Mouse (Mus musculus): ENCODE data around the gene Spef1. TPM values are rescaled to one million over a fixed set of nuclear protein-coding genes. Genes with fewer than 3 reads are reported as not detected.

Gene Spef1
- polyA plus RNA-seq, 1 experiment from 2014 or later, result 12.5 TPM

DNA sequence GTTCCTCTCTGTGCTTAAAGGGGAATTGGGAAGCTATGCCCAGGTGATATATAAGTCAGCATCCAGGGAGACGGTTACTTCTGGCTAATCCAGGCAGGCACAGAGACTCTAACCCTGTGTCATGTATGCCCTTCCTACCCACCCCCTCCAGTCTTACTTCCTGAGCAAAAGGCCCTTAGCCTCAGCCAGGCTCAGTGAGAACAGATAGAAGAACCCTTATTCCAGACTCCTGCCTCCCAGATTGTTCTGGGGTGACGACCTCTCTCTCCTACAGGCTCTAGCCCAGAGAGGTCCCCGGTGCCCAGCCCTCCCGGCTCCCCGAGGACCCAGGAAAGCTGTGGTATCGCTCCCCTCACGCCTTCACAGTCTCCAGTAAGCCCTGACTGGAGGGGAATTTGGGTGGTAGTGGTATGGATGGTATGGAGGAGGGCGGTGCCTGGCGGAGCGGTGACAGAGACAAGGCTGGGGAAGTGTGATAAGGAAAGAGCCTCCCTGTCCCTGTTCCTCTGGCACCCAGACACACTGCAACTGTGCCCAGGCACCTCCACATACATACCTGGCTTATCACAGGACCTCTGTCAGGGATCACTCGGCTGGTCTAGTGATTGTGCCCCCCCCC is 51.5 kb downstream of the Spef1 start:
- 88% methylated on average over 11 of the region's 11 CpGs for WGBS
- no peak overlapping the region for H3K27ac ChIP-seq
- H3K27me3 ChIP-seq, result no peaks in the 10 kb centered on the region
- ATAC-seq, result no peak
- H3K9ac ChIP-seq, result no peak overlapping the region
- H3K4me3 ChIP-seq, result no peak overlapping the region
- no peak overlapping the region for H3K4me2 ChIP-seq
- no peaks in the 10 kb centered on the region for H3K9me3 ChIP-seq (replicated peaks)
- no peaks in the 10 kb centered on the region for H3K4me1 ChIP-seq
- H3K36me3 ChIP-seq (ENCODE audit: poor library complexity, severe bottlenecking), result no peaks in the 10 kb centered on the region

DNA sequence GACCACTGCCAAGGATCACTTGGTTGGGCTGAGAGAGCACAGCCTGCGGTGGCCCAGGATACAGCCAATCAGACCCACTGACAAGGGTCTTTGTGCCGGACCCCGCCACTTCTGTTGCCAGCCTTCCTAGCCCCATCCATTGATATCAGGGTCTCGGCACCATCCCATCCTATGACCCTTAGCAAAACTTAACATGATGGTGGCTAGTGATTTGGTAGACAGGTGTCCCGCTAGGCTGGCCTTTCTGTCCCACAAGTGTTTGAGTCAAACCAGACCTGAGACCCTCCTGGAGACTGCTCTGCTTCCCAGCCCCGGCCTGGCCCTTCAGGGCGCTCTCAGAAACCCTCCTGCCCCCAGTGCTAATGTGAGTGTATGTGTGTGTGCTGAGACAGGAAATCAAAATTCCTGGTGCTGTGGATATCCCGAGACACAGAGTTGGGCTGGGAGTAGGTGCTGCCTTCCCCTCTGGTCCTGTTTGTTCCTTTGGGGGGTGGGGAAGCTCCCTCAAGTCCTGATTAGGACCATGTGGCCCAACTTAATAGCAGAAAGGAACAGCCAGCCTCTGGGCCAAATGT is 52.2 kb downstream of the Spef1 start:
- Histone ChIP-seq H3K9me3 (replicated peaks) (no peaks in the 10 kb centered on the region), H3K4me3 (no peak overlapping the region), H3K4me2 (no peak overlapping the region), H3K36me3 (ENCODE audit: poor library complexity, severe bottlenecking) (no peaks in the 10 kb centered on the region), H3K27me3 (no peaks in the 10 kb centered on the region), H3K27ac (no peak overlapping the region), H3K9ac (no peak overlapping the region), H3K4me1 (no peaks in the 10 kb centered on the region)
- 83% methylated on average over 8 of the region's 8 CpGs for WGBS
- ATAC-seq, result no peak

DNA sequence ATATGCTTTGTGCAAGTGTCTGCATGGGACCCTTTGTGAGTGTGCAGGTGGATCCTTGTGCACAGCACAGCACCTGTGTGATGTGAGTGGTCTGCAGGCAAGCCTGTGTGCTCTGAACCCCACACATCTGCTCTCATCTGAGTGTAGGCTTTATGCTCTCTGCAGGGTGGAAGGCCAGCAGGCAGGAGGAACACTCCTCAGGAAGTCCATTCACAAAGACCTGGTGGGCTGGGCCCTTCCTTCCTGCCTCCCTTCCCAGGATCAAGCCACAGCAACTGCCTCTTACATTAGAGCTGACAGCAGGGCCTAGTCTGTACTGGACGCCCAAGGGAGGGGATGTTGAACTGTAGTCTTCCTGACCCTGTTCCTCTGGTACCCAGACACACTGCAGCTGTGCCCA is 52.7 kb downstream of the Spef1 start:
- H3K4me2 ChIP-seq, result no peak overlapping the region
- 70% methylated on average over 1 of the region's 1 CpGs for WGBS
- ATAC-seq, result no peak

GRCm38 (mm10) chr2:131132930-131133547 is 54.0 kb downstream of the Spef1 start, which contains the start of gene Gm11037:
Gene Gm11037 (plus strand): TSS chr2:131133497.
- no peak within 1 kb of the TSS for H3K27ac ChIP-seq
- H3K27me3 ChIP-seq, result no peaks in the 10 kb centered on the region
- no peaks in the 10 kb centered on the region for H3K9me3 ChIP-seq (replicated peaks)
- 86% methylated on average over 9 of the region's 9 CpGs for WGBS
- no peak within 1 kb of the TSS for H3K4me3 ChIP-seq
- no peaks in the 10 kb centered on the region for H3K36me3 ChIP-seq (ENCODE audit: poor library complexity, severe bottlenecking)
- no peak within 1 kb of the TSS for H3K9ac ChIP-seq
- ATAC-seq, result no peak
- no peaks in the 10 kb centered on the region for H3K4me1 ChIP-seq
- no peak within 1 kb of the TSS for H3K4me2 ChIP-seq

More for the DNA sequence above, 52.7 kb downstream of the Spef1 start:
- H3K4me1 ChIP-seq, result no peaks in the 10 kb centered on the region
- no peaks in the 10 kb centered on the region for H3K27me3 ChIP-seq
- no peaks in the 10 kb centered on the region for H3K9me3 ChIP-seq (replicated peaks)
- no peak overlapping the region for H3K4me3 ChIP-seq
- no peak overlapping the region for H3K9ac ChIP-seq
- no peaks in the 10 kb centered on the region for H3K36me3 ChIP-seq (ENCODE audit: poor library complexity, severe bottlenecking)
- H3K27ac ChIP-seq, result no peak overlapping the region

GRCm38 (mm10) chr2:131132111-131132888 is 54.8 kb downstream of the Spef1 start:
- no peaks in the 10 kb centered on the region for H3K36me3 ChIP-seq (ENCODE audit: poor library complexity, severe bottlenecking)
- no peak for ATAC-seq
- WGBS, result 85% methylated on average over 10 of the region's 10 CpGs

DNA sequence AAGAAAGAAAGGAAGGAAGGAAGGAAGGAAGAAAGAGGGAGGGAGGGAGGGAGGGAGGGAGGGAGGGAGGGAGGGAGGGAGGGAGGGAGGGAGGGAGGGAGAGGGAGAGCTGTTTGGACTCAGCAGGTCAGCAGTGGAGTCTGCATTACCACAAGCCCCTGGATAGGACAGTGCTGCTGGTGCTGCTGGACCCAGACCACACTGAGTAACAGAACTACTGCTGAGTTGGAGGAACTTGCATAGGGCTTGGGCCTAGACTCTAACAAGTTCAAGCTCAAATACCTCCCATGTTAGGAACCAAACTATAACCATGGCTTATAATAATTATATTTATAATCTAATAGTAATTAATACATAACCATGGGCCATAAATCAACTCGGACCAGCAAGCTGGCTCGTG is 56.2 kb downstream of the Spef1 start:
- no peaks in the 10 kb centered on the region; the same call in 1 of the 2 replicates for H3K27me3 ChIP-seq
- no peak for ATAC-seq
- peaks cover 12% of the 10 kb centered on the region for H3K4me1 ChIP-seq
- no peaks in the 10 kb centered on the region for H3K9me3 ChIP-seq (replicated peaks)
- WGBS, result 94% methylated on average over 2 of the region's 2 CpGs
- no peaks in the 10 kb centered on the region for H3K36me3 ChIP-seq (ENCODE audit: poor library complexity, severe bottlenecking)
- H3K9ac ChIP-seq, result no peak overlapping the region
- H3K4me3 ChIP-seq, result no peak overlapping the region
- H3K27ac ChIP-seq, result no peak overlapping the region
- H3K4me2 ChIP-seq, result no peak overlapping the region

More at GRCm38 (mm10) chr2:131132111-131132888, 54.8 kb downstream of the Spef1 start:
- Histone ChIP-seq H3K4me2 (no peak overlapping the region), H3K9ac (no peak overlapping the region), H3K27me3 (no peaks in the 10 kb centered on the region), H3K9me3 (replicated peaks) (no peaks in the 10 kb centered on the region), H3K27ac (no peak overlapping the region), H3K4me1 (peaks cover 3% of the 10 kb centered on the region), H3K4me3 (no peak overlapping the region)

- no peaks in the 10 kb centered on the region for H3K36me3 ChIP-seq (ENCODE audit: poor library complexity, severe bottlenecking)
- H3K9ac ChIP-seq, result no peak overlapping the region
- no peaks in the 10 kb centered on the region for H3K9me3 ChIP-seq (replicated peaks)
- H3K27me3 ChIP-seq, result no peaks in the 10 kb centered on the region; the same call in 1 of the 2 replicates
- H3K4me3 ChIP-seq, result no peak overlapping the region
- H3K4me1 ChIP-seq, result peaks cover 12% of the 10 kb centered on the region
- H3K4me2 ChIP-seq, result no peak overlapping the region
- 85% methylated on average over 5 of the region's 5 CpGs for WGBS
- H3K27ac ChIP-seq, result no peak overlapping the region
- no peak for ATAC-seq
Observed at GRCm38 (mm10) chr2:131129836-131130235, 57.2 kb downstream of the Spef1 start.

GRCm38 (mm10) chr2:131128636-131129157 is 58.4 kb downstream of the Spef1 start:
- H3K4me3 ChIP-seq, result no peak overlapping the region
- no peaks in the 10 kb centered on the region for H3K36me3 ChIP-seq (ENCODE audit: poor library complexity, severe bottlenecking)
- H3K9ac ChIP-seq, result no peak overlapping the region
- H3K27ac ChIP-seq, result no peak overlapping the region
- peaks cover 12% of the 10 kb centered on the region for H3K4me1 ChIP-seq
- no peaks in the 10 kb centered on the region for H3K9me3 ChIP-seq (replicated peaks)
- no peak overlapping the region for H3K4me2 ChIP-seq
- H3K27me3 ChIP-seq, result no peaks in the 10 kb centered on the region; the same call in 1 of the 2 replicates
- ATAC-seq, result no peak
- WGBS, result 87% methylated on average over 3 of the region's 3 CpGs

DNA sequence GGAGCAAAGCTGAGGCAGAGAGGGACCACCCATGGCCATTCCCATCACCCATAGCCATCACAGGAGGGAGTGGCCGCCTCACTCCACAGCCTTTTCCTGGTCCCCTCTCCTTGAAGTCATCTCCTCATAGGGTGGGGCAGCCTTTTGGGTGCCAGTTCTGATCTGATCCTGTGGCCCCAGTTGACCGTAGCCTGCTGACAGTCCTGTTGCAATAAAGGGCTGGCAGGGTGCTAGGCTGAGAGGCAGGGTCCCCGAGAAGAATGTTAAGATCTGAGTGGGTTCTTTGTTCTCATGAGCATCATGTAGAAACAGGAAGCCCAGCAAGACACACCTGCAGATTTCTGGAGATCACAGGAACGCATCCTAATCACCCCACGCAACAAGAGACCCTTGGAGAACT is 58.9 kb downstream of the Spef1 start:
- 92% methylated on average over 5 of the region's 5 CpGs for WGBS
- peaks cover 12% of the 10 kb centered on the region for H3K4me1 ChIP-seq
- no peak overlapping the region for H3K9ac ChIP-seq
- no peaks in the 10 kb centered on the region for H3K9me3 ChIP-seq (replicated peaks)
- no peak overlapping the region for H3K27ac ChIP-seq
- no peaks in the 10 kb centered on the region for H3K36me3 ChIP-seq (ENCODE audit: poor library complexity, severe bottlenecking)
- peak overlapping the region; percentile 86 for H3K4me2 ChIP-seq
- ATAC-seq, result no peak
- no peak overlapping the region for H3K4me3 ChIP-seq
- H3K27me3 ChIP-seq, result no peaks in the 10 kb centered on the region; the same call in 1 of the 2 replicates

GRCm38 (mm10) chr2:131127161-131127730 is 59.8 kb downstream of the Spef1 start, which contains the start of gene Hspa12b:
Gene Hspa12b (plus strand): TSS chr2:131127280.
- Histone ChIP-seq H3K27ac (no peak within 1 kb of the TSS), H3K4me3 (peak within 1 kb of the TSS; percentile 38), H3K27me3 (no peaks in the 10 kb centered on the region; the same call in 1 of the 2 replicates), H3K9me3 (replicated peaks) (no peaks in the 10 kb centered on the region), H3K4me2 (peak within 1 kb of the TSS; percentile 86), H3K4me1 (peaks cover 12% of the 10 kb centered on the region), H3K9ac (peak within 1 kb of the TSS; percentile 61), H3K36me3 (ENCODE audit: poor library complexity, severe bottlenecking) (no peaks in the 10 kb centered on the region)
- WGBS, result 2% methylated on average over 28 of the region's 28 CpGs
- peak; percentile 82 for ATAC-seq

DNA sequence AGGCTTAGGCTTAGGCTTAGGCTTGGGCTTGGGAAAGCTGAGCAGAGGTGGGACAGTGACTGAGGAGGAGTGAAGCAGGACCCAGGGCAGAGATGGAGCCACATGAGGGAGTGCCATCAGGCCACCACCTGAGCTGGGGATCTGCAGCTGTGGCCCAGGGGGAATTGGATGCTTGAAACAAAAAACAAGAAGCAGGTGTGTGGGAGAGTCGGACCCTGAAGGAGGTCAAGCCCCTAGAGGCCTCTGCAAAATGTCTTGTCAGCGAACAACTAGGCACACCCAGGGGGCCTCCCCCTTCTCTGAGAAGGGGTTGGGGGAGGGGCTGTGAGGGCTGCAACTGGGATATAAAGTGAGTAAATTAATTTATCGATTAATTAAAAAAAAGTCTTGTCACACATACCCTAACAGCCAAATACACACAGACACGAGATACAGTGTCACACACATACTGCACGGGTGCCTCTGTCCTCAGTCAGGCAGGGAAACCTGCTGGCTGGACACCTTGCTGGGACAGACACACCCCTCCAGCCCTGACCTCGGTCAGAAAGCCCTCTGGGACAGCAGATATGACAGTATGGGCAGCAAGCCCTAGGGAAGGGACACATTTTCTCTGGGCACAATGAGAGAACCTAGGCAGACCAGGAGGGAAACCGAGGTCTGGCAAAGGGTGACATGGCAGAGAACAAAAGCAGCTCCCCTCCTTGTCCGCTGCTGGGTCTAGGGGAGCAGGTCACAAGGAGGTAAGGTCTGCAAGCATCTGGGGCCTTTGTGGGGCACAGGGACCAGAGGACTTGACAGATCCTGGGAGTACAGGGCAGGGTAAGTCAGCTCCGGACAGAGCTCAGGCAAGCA is 60.9 kb downstream of the Spef1 start:
- no peak for ATAC-seq
- WGBS, result 43% methylated on average over 9 of the region's 9 CpGs
- no peaks in the 10 kb centered on the region for H3K36me3 ChIP-seq (ENCODE audit: poor library complexity, severe bottlenecking)
- H3K9me3 ChIP-seq (replicated peaks), result no peaks in the 10 kb centered on the region
- no peaks in the 10 kb centered on the region; the same call in 1 of the 2 replicates for H3K27me3 ChIP-seq
- no peak overlapping the region for H3K4me2 ChIP-seq
- H3K4me3 ChIP-seq, result no peak overlapping the region
- H3K9ac ChIP-seq, result no peak overlapping the region
- no peak overlapping the region for H3K27ac ChIP-seq
- peaks cover 12% of the 10 kb centered on the region for H3K4me1 ChIP-seq
